Mouse (Mus musculus) kidney, embryonic 14.5 days (tissue): ENCODE results near the gene Pts. TPM values are rescaled to one million over a fixed set of nuclear protein-coding genes. Genes with fewer than 3 reads are reported as not detected.

Source experiments
- ATAC-seq: fragments of 200-750 bp; cut with Nextera tagmentation; 2 replicates; pipeline ENCODE4 v1.8.0; 2017; ENCODE audit warnings: moderate number of reproducible peaks, mild to moderate bottlenecking, moderate TSS enrichment, moderate library complexity; ENCODE audit not compliant: low FRiP score, low TSS enrichment
- H3K27ac ChIP-seq: fragments of 300-500 bp; sonication (generic); 2 replicates; pipeline ENCODE4 v1.5.1; 2014; ENCODE audit warnings: low read depth, mild to moderate bottlenecking, low read length, moderate library complexity, mixed read lengths
- H3K27me3 ChIP-seq: fragments of 300-500 bp; sonication (generic); 2 replicates; pipeline ENCODE4 v1.6.1; 2014; ENCODE audit warnings: mild to moderate bottlenecking, low read length; ENCODE audit not compliant: control insufficient read depth, insufficient read depth
- H3K36me3 ChIP-seq: fragments of 300-500 bp; sonication (generic); 2 replicates; pipeline ENCODE4 v1.6.1; 2014; ENCODE audit warnings: low read length, mixed read lengths; ENCODE audit not compliant: control insufficient read depth, insufficient read depth
- H3K4me1 ChIP-seq: fragments of 300-500 bp; sonication (generic); 2 replicates; pipeline ENCODE4 v1.6.1; 2014; ENCODE audit warnings: low read length, mixed read lengths; ENCODE audit not compliant: control insufficient read depth, insufficient read depth
- H3K4me2 ChIP-seq: fragments of 300-500 bp; sonication (generic); replicated peaks from 2 replicates; pipeline ENCODE4 v1.6.1; 2014; ENCODE audit warnings: low read depth, mild to moderate bottlenecking, low read length
- H3K4me3 ChIP-seq: fragments of 300-500 bp; sonication (generic); 2 replicates; pipeline ENCODE4 v1.5.1; 2014; ENCODE audit warnings: mild to moderate bottlenecking, low read length
- H3K9ac ChIP-seq: fragments of 300-500 bp; sonication (generic); 2 replicates; pipeline ENCODE4 v1.6.1; 2014; ENCODE audit warnings: low read depth, mild to moderate bottlenecking, low read length, moderate library complexity
- H3K9me3 ChIP-seq: fragments of 300-500 bp; sonication (generic); 2 replicates; pipeline ENCODE4 v1.6.1; 2016; ENCODE audit warnings: low read length; ENCODE audit not compliant: control insufficient read depth
- WGBS: fragments of 180-500 bp; shearing (Covaris S2); extraction: QIAGEN DNeasy Blood & Tissue Kit; methylation state at CpG from one replicate; pipeline ENCODE4 v1.1.7; 2014; 5-methylcytosine and 5-hydroxymethylcytosine counted together
- polyA plus RNA-seq: library from polyadenylated mRNA; unstranded; fragments of >200 nt; fragmentation: Nextera tagmentation; extraction: Ambion mirVana; gene quantifications from 2 replicates; pipeline ENCODE4 v1.2.1, GENCODE M21; 2014

The Pts gene
- polyA plus RNA-seq = 85.3 and 89.4 TPM in 2 replicates

DNA sequence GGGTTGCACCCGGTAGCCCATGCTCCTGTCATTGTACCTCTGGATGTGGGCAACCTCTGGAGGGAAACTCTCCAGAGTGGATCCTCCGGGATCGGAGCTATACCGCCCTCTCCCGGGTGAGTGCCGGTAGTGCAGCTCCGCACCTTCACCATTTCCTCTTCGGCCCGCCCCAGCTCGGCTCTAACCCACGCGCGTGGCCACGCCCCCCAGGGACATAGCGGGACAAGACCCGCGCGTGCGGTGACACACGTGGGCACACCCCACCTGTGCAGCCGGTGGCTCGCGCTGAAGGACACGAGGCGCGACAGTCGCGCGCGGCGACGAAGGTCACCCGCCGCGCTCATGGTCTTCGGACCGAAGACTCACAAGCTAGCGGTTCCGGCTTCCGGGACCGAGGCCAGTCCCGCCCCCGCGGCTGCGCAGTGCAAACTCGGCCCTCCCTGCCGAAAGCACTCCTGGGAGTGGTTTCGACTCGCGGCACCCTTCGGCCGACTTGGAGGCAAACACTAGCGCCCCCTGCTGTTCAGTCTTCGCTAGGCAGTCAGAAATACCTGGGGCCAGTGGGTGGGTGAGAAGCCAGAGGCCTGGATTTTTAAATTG lies at the start of gene Pts:
TSS of gene Pts (minus strand) at position 432 of the 600 bp plus-strand sequence.
- peak within 1 kb of the TSS; percentile 75 for H3K4me3 ChIP-seq

DNA sequence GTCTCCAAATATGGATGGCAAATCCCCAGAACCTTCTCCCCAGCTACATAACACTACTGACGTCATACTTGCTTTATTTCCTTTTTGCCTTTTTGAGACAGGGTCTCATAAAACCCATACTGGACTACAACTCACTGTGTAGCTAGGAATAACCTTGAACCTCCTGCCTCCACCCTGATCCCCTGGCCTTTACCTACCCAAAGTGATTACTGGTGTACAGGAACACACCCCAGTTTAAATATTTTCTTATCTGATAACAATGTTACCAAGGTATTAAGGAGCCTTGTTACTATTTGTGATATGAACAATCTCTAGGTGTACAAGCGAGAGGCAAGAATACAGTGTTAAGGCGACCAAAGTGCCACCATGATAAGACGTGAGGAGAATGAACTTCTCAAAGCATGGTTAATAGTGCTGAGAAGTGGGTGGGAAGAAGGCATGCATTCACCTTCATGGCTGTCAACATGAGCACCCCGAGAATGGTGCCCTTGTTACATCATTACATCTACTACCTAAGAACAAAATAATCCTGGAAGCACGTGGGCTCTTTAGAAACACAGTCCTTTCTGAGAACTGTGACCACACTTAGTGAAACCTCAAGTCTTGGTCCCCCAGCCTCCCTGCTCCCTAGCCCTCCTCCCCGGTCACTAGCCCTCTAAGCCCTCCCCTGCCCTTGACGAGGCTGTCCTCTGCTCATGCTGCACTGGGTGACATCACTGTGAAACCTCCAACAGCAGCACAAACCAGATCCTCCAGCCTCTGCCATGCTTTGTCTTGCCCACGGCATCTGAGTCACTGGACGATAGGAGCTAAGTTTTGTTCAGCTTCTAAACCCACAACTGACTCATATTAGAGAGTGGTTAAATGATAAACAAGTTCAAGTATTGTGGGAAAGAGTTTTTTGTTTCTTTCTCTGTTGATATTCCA lies 41.3 kb upstream of the Pts start:
- Histone ChIP-seq H3K27me3 (no peaks in the 10 kb centered on the region), H3K36me3 (no peaks in the 10 kb centered on the region), H3K4me3 (no peak overlapping the region), H3K9ac (no peak overlapping the region), H3K4me2 (no peak overlapping the region), H3K27ac (no peak overlapping the region), H3K9me3 (no peaks in the 10 kb centered on the region), H3K4me1 (no peaks in the 10 kb centered on the region)
- WGBS = 77% methylated on average over 10 of the region's 10 CpGs
- no peak for ATAC-seq

More for the DNA sequence above, at the start of gene Pts:
- H3K4me1 ChIP-seq = no peaks in the 10 kb centered on the region; the same call in 1 of the 2 replicates
- peak; percentile 99 for ATAC-seq
- no peaks in the 10 kb centered on the region for H3K27me3 ChIP-seq
- peak within 1 kb of the TSS; percentile 71 for H3K9ac ChIP-seq
- 0 out of 2 replicates have a peak within 1 kb of the TSS, but pooled peaks have one; percentile 48 for H3K27ac ChIP-seq
- under 1% methylated on average over 54 of the region's 54 CpGs for WGBS
- no peaks in the 10 kb centered on the region; the same call in 1 of the 2 replicates for H3K36me3 ChIP-seq
- peak within 1 kb of the TSS; percentile 57 for H3K4me2 ChIP-seq
- H3K9me3 ChIP-seq = no peaks in the 10 kb centered on the region

DNA sequence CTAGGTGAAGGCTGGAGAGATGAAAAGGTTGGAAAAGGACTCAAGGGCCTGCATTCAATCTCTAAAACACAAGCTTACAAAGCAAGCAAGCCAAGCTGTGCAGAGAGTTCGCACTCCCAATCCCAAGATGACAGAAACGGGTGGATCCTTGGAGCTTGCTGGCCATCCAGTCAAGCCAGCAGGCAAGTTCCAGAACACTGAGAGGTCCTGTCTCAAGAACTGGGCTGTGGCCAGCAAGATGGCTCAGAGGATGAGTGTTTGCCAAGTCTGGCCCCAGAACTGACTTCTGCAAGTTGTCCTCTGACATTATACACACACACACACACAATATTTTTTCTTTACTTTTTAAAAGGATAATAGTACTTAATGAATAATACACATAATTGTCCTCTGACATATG lies 39.4 kb upstream of the Pts start:
- Histone ChIP-seq H3K9me3 (no peaks in the 10 kb centered on the region), H3K27me3 (no peaks in the 10 kb centered on the region), H3K9ac (no peak overlapping the region), H3K4me1 (no peaks in the 10 kb centered on the region), H3K36me3 (no peaks in the 10 kb centered on the region), H3K4me3 (no peak overlapping the region), H3K4me2 (no peak overlapping the region), H3K27ac (no peak overlapping the region)
- ATAC-seq = no peak
- WGBS = 86% methylated on average over 2 of the region's 2 CpGs

DNA sequence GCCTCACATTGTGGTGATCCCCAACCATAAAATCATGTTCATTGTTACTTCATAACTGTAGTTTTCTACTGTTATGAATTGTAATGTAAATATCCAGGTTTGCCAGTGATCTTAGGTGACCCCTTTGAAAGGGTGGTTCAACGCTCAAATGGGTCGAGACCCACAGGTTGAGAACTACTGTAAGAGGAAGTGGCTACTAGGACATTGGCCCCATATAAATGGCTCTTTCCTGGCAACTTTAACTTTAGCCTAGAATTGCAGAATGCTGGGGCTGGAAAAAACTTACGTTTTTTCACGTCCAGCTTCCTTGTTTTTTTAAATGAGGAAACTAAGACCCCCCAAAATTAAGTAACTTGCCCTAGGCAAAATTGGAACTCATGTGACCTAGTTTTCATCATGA lies 38.8 kb upstream of the Pts start:
- no peaks in the 10 kb centered on the region for H3K36me3 ChIP-seq
- no peak overlapping the region for H3K9ac ChIP-seq
- no peak overlapping the region for H3K4me2 ChIP-seq
- no peaks in the 10 kb centered on the region for H3K9me3 ChIP-seq
- no peaks in the 10 kb centered on the region for H3K4me1 ChIP-seq
- 89% methylated on average over 4 of the region's 4 CpGs for WGBS
- H3K4me3 ChIP-seq = no peak overlapping the region
- H3K27me3 ChIP-seq = no peaks in the 10 kb centered on the region
- no peak overlapping the region for H3K27ac ChIP-seq
- ATAC-seq = no peak

DNA sequence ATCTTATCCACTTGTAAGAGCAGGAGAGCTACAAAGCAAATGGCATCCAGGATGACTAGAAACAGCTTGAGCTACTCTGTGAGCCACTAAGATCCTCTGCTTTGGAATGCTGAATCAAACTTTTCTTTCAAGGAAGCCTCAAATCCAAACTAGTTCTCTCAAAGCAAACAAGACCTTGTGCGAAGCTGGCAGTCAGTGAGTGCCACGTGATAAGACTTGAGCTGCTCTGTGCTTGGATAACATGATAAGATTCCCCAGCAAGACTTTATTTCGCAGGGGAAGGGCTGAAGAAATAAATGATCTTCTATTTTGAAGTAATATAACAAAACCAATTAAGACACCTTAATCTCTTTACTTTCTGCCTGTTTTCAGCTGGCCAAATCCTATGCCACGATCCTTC lies 37.4 kb upstream of the Pts start:
- WGBS = 80% methylated on average over 4 of the region's 4 CpGs
- Histone ChIP-seq H3K4me1 (no peaks in the 10 kb centered on the region), H3K27ac (no peak overlapping the region), H3K36me3 (no peaks in the 10 kb centered on the region), H3K9ac (no peak overlapping the region), H3K4me3 (no peak overlapping the region), H3K27me3 (no peaks in the 10 kb centered on the region), H3K4me2 (no peak overlapping the region), H3K9me3 (no peaks in the 10 kb centered on the region; the same call in 1 of the 2 replicates)
- ATAC-seq = no peak

DNA sequence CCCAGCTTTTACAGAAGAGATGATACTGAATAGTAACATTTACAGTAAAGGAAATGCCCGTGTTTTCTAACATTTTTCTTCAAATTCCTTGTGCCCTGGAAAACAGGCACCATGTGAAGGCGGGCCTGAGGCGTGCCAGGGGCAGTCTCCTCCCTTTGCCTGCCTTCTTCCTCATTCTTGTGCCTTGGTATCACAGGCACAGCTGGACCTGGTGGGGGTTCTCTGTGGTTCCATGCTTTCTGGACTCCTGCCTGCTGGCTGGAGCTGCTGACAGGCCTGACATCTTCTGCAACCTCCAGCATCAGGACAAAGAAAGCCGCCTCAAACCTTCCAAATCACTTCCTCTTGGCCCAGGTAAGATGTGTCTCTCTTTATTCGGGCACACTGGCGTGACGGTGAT lies 36.6 kb upstream of the Pts start:
- H3K27ac ChIP-seq = no peak overlapping the region
- H3K4me2 ChIP-seq = no peak overlapping the region
- H3K27me3 ChIP-seq = no peaks in the 10 kb centered on the region
- no peaks in the 10 kb centered on the region for H3K4me1 ChIP-seq
- WGBS = 81% methylated on average over 7 of the region's 7 CpGs
- H3K36me3 ChIP-seq = no peaks in the 10 kb centered on the region
- H3K9ac ChIP-seq = no peak overlapping the region
- ATAC-seq = no peak
- H3K4me3 ChIP-seq = no peak overlapping the region
- H3K9me3 ChIP-seq = no peaks in the 10 kb centered on the region; the same call in 1 of the 2 replicates

DNA sequence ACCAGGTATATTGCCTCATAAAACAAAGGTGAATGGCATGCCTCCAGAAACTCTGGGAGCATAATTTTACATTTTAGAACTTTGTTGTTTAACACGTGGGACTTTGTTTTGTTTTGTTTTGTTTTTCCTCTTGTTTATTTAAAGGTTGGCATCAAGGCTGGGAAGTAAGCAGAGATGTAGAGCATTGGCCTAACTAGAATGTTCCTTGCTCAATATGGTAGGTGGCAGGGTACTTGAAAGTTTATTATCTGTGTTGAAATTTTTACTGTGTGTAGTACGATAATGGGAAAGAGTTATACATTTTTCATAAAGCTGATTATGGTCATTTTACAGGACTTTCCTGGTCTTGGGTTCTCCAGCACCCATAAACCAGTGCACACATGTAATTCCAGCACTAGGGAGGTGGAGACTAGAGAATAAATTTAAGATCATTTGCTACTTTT lies 33.4 kb upstream of the Pts start:
- Histone ChIP-seq H3K9me3 (no peaks in the 10 kb centered on the region; the same call in 1 of the 2 replicates), H3K4me1 (no peaks in the 10 kb centered on the region), H3K27me3 (no peaks in the 10 kb centered on the region), H3K9ac (no peak overlapping the region), H3K27ac (no peak overlapping the region), H3K4me3 (no peak overlapping the region), H3K36me3 (no peaks in the 10 kb centered on the region), H3K4me2 (no peak overlapping the region)
- no peak for ATAC-seq
- WGBS = 78% methylated on average over 2 of the region's 2 CpGs

DNA sequence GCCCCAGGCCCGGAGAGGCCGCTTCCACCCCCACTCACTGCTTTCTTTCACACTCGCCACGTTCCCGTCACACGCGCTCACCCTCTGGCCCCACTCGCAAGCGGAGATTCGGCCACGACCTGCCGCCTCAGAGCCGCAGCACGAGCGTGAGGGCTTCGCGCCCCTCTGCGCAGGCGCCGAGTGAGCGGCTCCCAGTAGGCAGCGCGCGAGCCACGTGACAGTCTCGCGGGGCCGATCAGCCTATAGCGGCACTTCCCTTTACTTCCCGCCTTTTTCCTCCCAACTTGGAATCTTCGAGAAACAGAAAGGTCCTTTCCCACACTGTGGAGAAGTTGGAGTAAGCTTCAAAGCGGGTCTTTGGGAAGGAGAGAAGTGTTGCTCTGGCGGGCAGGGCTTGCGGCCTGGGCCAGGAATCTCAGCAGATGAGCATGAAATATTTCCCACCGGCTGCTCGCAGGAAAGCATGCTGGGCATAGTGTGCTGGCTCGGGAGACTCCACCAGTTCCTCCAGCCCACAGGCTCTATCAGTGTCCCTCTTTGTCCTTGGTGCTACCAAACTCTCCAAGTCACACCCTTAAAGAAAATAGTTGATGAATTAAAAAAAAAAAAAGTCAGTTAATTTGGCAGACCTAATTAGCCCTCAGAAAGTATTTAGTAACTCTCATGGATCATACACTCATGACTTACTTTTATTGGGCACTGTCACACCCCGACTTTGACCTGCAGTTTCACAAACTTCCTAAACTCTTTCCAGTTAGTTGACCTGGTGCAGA lies 32.8 kb upstream of the Pts start, which contains the start of gene Tex12:
TSS of gene Tex12 (minus strand) at position 181 of the 773 bp plus-strand sequence.
- Histone ChIP-seq H3K36me3 (no peaks in the 10 kb centered on the region), H3K9ac (no peak within 1 kb of the TSS), H3K4me2 (no peak within 1 kb of the TSS), H3K4me1 (no peaks in the 10 kb centered on the region), H3K9me3 (no peaks in the 10 kb centered on the region; the same call in 1 of the 2 replicates), H3K27ac (no peak within 1 kb of the TSS), H3K27me3 (no peaks in the 10 kb centered on the region), H3K4me3 (no peak within 1 kb of the TSS)
- no peak for ATAC-seq
- 90% methylated on average over 38 of the region's 38 CpGs for WGBS
